Mouse (Mus musculus): ENCODE results near the gene Mex3a. TPM values are rescaled to one million over a fixed set of nuclear protein-coding genes. Genes with fewer than 3 reads are reported as not detected.

Mex3a gene
- polyA plus RNA-seq, 1 experiment, result 0.84 TPM

DNA sequence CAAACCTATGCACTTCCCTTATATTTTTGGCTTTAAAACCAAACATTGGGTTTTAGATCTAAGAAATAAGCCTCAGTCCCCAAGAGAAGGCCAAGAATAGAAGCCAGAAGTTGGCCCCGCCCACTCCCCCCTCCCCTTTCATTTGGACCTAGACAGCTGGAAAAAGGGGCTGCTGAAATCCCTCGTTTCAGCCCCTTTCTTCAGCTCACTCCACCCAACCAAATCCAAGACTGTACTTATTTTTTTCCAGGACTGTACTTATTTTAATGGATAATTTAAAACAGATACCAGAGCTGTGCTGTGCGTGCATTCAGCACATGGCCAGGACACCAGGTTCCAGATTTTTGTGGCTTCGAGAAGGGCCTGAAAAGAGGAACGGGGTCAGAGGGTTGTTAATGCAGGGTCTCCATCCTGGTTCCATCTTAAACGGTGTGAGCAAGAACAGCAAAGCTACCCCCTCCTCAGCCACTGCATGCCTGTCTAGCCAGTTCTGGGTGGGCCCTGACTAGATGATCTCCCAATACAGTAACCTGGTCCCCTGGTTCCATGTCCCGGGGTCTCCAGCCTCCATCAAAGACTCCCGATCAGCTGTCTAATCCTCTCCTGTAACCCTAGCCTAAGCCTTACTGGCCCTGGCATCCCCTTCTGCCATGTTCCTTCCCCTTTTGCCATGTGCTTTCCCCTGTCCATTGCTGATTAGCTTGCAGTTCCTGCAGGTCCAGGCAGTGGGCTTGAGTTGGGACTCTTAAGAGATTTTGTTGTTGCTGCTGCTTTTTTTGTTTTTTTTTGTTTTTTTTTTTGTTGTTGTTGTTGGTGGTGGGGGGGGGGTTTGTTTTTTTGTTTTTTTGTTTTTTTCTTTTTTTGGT is 28.1 kb upstream of the Mex3a start:
- DNase-seq, result no peak
- 56% methylated on average over 8 of the region's 8 CpGs for WGBS
- no peak overlapping the region for H3K4me3 ChIP-seq (replicated peaks; ENCODE audit: extremely low read depth, low read depth, low read length)
- TF ChIP-seq POLR2A (IDR thresholded peaks at IDR 0.05; ENCODE audit: borderline replicate concordance, extremely low read depth, low read depth, low read length) (no peak), CTCF (IDR thresholded peaks at IDR 0.05; ENCODE audit: insufficient read depth, low read length) (no peak)
- H3K4me1 ChIP-seq (ENCODE audit: control insufficient read depth, insufficient read depth, low read length), result peaks cover 15% of the 10 kb centered on the region

GRCm38 (mm10) chr3:88505081-88505480 is 27.1 kb upstream of the Mex3a start:
- no peak for DNase-seq
- Histone ChIP-seq H3K4me1 (ENCODE audit: control insufficient read depth, insufficient read depth, low read length) (peaks cover 19% of the 10 kb centered on the region), H3K4me3 (replicated peaks; ENCODE audit: extremely low read depth, low read depth, low read length) (no peak overlapping the region)
- WGBS, result 60% methylated on average over 6 of the region's 6 CpGs
- TF ChIP-seq POLR2A (IDR thresholded peaks at IDR 0.05; ENCODE audit: borderline replicate concordance, extremely low read depth, low read depth, low read length) (no peak), CTCF (IDR thresholded peaks at IDR 0.05; ENCODE audit: insufficient read depth, low read length) (no peak)

GRCm38 (mm10) chr3:88505765-88506164 is 26.4 kb upstream of the Mex3a start:
- no peak overlapping the region for H3K4me3 ChIP-seq (replicated peaks; ENCODE audit: extremely low read depth, low read depth, low read length)
- 65% methylated on average over 7 of the region's 7 CpGs for WGBS
- H3K4me1 ChIP-seq (ENCODE audit: control insufficient read depth, insufficient read depth, low read length), result peaks cover 18% of the 10 kb centered on the region
- TF ChIP-seq POLR2A (IDR thresholded peaks at IDR 0.05; ENCODE audit: borderline replicate concordance, extremely low read depth, low read depth, low read length) (no peak), CTCF (IDR thresholded peaks at IDR 0.05; ENCODE audit: insufficient read depth, low read length) (no peak)
- DNase-seq, result no peak

DNA sequence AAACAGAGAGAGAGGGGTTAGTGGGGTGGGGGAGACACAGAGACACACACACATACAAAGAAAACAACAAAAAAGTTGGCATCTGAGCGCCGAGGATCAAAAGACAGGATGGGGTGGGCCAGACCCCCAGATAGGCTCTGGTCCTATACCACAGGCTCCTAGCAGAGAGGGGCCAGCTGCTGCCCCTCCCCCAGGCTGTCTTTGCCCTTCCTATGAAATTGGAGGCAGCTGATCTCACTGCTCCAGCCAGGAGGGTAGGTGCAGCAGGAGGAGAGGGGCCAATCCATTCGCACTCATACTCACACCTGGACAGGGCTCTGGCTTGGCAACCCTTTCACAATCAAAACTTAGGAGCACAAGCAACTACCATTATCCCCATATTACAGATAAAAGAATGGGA is 22.9 kb upstream of the Mex3a start:
- WGBS, result 46% methylated on average over 3 of the region's 3 CpGs
- DNase-seq, result no peak
- peak overlapping the region; percentile 90 for H3K4me3 ChIP-seq (replicated peaks; ENCODE audit: extremely low read depth, low read depth, low read length)

DNA sequence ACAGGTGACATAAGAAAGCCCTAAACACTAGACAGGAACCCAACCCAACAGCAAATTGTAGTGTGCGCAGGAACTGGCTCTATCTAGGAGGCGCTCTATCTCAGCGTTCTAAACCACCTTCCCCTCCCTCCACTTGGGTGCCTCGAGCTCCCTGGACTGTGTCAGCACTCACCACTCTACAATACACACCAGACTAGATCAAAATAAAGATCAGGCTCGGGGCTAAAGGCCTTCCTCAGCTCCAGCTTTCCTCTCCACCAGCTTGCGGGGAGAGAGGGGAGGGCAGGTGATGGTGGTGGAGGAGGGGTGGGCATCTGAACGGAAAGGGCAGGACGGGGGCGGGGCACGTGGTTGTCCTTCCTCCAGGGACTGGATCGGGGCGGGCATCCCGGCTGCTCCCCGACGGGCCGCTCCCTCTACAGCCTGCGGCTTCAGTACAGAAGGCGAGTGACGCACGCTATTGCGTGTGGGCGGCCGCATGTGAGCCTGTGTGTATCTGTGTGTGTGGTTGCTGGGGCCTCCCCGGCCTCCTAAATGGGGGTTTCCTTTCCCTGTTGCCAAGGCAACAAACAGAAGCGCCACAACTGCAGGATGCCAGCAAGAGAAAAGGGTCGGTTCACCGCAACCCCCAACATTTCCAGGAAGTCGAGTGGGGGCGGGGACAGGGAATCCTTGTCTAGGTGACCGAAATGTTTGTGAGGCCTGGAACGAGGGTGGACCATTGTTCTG is 22.3 kb upstream of the Mex3a start, which contains the start of gene Lmna:
Lmna (minus strand) TSS at position 265 of the 729 bp plus-strand sequence.
- Histone ChIP-seq H3K4me1 (ENCODE audit: control insufficient read depth, insufficient read depth, low read length) (peaks cover 37% of the 10 kb centered on the region), H3K4me3 (replicated peaks; ENCODE audit: extremely low read depth, low read depth, low read length) (peak within 1 kb of the TSS; percentile 90)
- WGBS, result under 1% methylated on average over 31 of the region's 31 CpGs
- TF ChIP-seq POLR2A (IDR thresholded peaks at IDR 0.05; ENCODE audit: borderline replicate concordance, extremely low read depth, low read depth, low read length) (peak; percentile 73; the same call in 1 of the 2 replicates), CTCF (IDR thresholded peaks at IDR 0.05; ENCODE audit: insufficient read depth, low read length) (peak; percentile 38; the same call in 1 of the 2 replicates)
- peak; percentile 93 for DNase-seq

More for the DNA sequence above, 22.9 kb upstream of the Mex3a start:
- H3K4me1 ChIP-seq (ENCODE audit: control insufficient read depth, insufficient read depth, low read length), result peaks cover 32% of the 10 kb centered on the region
- no peak for TF ChIP-seq CTCF (IDR thresholded peaks at IDR 0.05; ENCODE audit: insufficient read depth, low read length)
- no peak for TF ChIP-seq POLR2A (IDR thresholded peaks at IDR 0.05; ENCODE audit: borderline replicate concordance, extremely low read depth, low read depth, low read length)

GRCm38 (mm10) chr3:88510421-88511289 is 21.5 kb upstream of the Mex3a start:
- Histone ChIP-seq H3K4me3 (replicated peaks; ENCODE audit: extremely low read depth, low read depth, low read length) (no peak overlapping the region), H3K4me1 (ENCODE audit: control insufficient read depth, insufficient read depth, low read length) (peaks cover 41% of the 10 kb centered on the region)
- TF ChIP-seq POLR2A (IDR thresholded peaks at IDR 0.05; ENCODE audit: borderline replicate concordance, extremely low read depth, low read depth, low read length) (no peak), CTCF (IDR thresholded peaks at IDR 0.05; ENCODE audit: insufficient read depth, low read length) (no peak)
- DNase-seq, result no peak
- WGBS, result 40% methylated on average over 13 of the region's 13 CpGs

DNA sequence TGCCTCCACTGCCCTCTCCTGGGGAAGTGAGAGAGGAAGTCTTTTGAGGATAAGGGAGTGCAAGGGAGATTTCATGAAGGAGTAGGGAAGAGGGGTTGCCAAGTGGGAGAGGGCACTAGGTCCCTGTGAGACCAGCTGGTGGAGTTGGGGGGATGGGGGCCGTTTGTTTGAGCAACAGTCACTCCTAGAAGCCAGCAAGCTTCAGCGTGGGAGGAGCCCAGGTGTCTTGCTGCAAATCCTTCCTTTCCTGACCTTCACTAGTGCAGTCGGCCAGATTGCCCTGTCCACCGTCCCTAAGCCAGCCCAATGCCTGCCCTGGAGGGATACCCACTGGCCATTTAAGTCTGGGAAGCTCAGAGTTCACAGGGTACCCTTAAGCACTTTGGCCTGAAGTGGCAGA is 20.6 kb upstream of the Mex3a start:
- WGBS, result 48% methylated on average over 4 of the region's 4 CpGs

GRCm38 (mm10) chr3:88512141-88512895 is 19.9 kb upstream of the Mex3a start:
- TF ChIP-seq CTCF (IDR thresholded peaks at IDR 0.05; ENCODE audit: insufficient read depth, low read length) (no peak), POLR2A (IDR thresholded peaks at IDR 0.05; ENCODE audit: borderline replicate concordance, extremely low read depth, low read depth, low read length) (no peak)
- Histone ChIP-seq H3K4me1 (ENCODE audit: control insufficient read depth, insufficient read depth, low read length) (peaks cover 41% of the 10 kb centered on the region), H3K4me3 (replicated peaks; ENCODE audit: extremely low read depth, low read depth, low read length) (no peak overlapping the region)
- DNase-seq, result peak; percentile 48
- WGBS, result 23% methylated on average over 6 of the region's 6 CpGs

More for the DNA sequence above, 20.6 kb upstream of the Mex3a start:
- Histone ChIP-seq H3K4me3 (replicated peaks; ENCODE audit: extremely low read depth, low read depth, low read length) (no peak overlapping the region), H3K4me1 (ENCODE audit: control insufficient read depth, insufficient read depth, low read length) (peaks cover 41% of the 10 kb centered on the region)
- DNase-seq, result no peak
- TF ChIP-seq CTCF (IDR thresholded peaks at IDR 0.05; ENCODE audit: insufficient read depth, low read length), result no peak
- TF ChIP-seq POLR2A (IDR thresholded peaks at IDR 0.05; ENCODE audit: borderline replicate concordance, extremely low read depth, low read depth, low read length), result no peak

Measured in lung, adult 2 months (tissue).